Mouse (Mus musculus) heart, postnatal 10 days (tissue): ENCODE measurements around the gene Mrnip. TPM values are rescaled to one million over a fixed set of nuclear protein-coding genes. Genes with fewer than 3 reads are reported as not detected.
A peak's percentile ranks its signal among the peaks of the same experiment; 100 is the strongest.

Source experiments
- DNase-seq, 2 experiments: peaks; one replicate each; pipeline ENCODE4 v3.0.0; 2021
- intact Hi-C: fragments of 180-260 bp; cut with DNase I; formaldehyde crosslinking; loops from one replicate; pipeline ENCODE4 v1.15.1; 2025
- total RNA-seq, 2 experiments: library from RNA; stranded (reverse); gene quantifications; 2 replicates each; pipeline ENCODE4 v1.2.3; 2021

The Mrnip gene
- total RNA-seq, 2 experiments from 2014 or later, result 6.0 TPM

GRCm38 (mm10) chr11:50156725-50157258 lies 17.5 kb upstream of the Mrnip start:
- intact Hi-C loops, result no loop called here

GRCm38 (mm10) chr11:50158346-50158745 lies 15.9 kb upstream of the Mrnip start:
- no peak for DNase-seq
- intact Hi-C loops, result no loop called here

More at GRCm38 (mm10) chr11:50156725-50157258, 17.5 kb upstream of the Mrnip start:
- DNase-seq, result no peak

- no peak for DNase-seq
- intact Hi-C loops, result no loop called here
These were observed 14.9 kb upstream of the Mrnip start for GRCm38 (mm10) chr11:50159347-50159746.

- peak; percentile 63 to 75 for DNase-seq
- intact Hi-C loops, result loop anchor here (2.0 to 5.0 kb wide), 2 partner anchors 71 to 201 kb away; no protein-coding TSS in a partner anchor
These were observed 12.5 kb upstream of the Mrnip start for GRCm38 (mm10) chr11:50161578-50162304.

- intact Hi-C loops, result loop anchor here (5.0 kb wide), 1 partner anchor 200 kb away; no protein-coding TSS in a partner anchor
These were observed 11.8 kb upstream of the Mrnip start for GRCm38 (mm10) chr11:50162338-50163050.

GRCm38 (mm10) chr11:50168352-50168751 lies 5.9 kb upstream of the Mrnip start:
- intact Hi-C loops, result no loop called here
- DNase-seq, result no peak

More at GRCm38 (mm10) chr11:50162338-50163050, 11.8 kb upstream of the Mrnip start:
- DNase-seq, result no peak

GRCm38 (mm10) chr11:50174730-50175187 lies 515 bp downstream of the Mrnip start:
- intact Hi-C loops, result no loop called here
- peak; percentile 99 for DNase-seq

- no peak for DNase-seq
- intact Hi-C loops, result no loop called here
These were observed 2.1 kb downstream of the Mrnip start for GRCm38 (mm10) chr11:50176351-50176750.

- intact Hi-C loops, result no loop called here
These were observed 2.9 kb downstream of the Mrnip start for GRCm38 (mm10) chr11:50177111-50177510.

GRCm38 (mm10) chr11:50178532-50179488 lies 4.6 kb downstream of the Mrnip start:
- intact Hi-C loops, result no loop called here

More at GRCm38 (mm10) chr11:50177111-50177510, 2.9 kb downstream of the Mrnip start:
- no peak for DNase-seq

GRCm38 (mm10) chr11:50180478-50181231 lies 6.4 kb downstream of the Mrnip start:
- intact Hi-C loops, result no loop called here
- DNase-seq, result no peak

More at GRCm38 (mm10) chr11:50178532-50179488, 4.6 kb downstream of the Mrnip start:
- no peak for DNase-seq

- intact Hi-C loops, result no loop called here
- no peak for DNase-seq
These were observed 8.5 kb downstream of the Mrnip start for GRCm38 (mm10) chr11:50182702-50183101.

GRCm38 (mm10) chr11:50184788-50185187 lies 10.5 kb downstream of the Mrnip start:
- DNase-seq, result no peak
- intact Hi-C loops, result no loop called here

- no peak for DNase-seq
- intact Hi-C loops, result no loop called here
These were observed 14.4 kb downstream of the Mrnip start for GRCm38 (mm10) chr11:50188682-50189081.

GRCm38 (mm10) chr11:50190362-50190761 lies 16.1 kb downstream of the Mrnip start:
- intact Hi-C loops, result no loop called here
- DNase-seq, result no peak

- intact Hi-C loops, result no loop called here
- no peak for DNase-seq
These were observed 18.0 kb downstream of the Mrnip start for GRCm38 (mm10) chr11:50192278-50192677.

GRCm38 (mm10) chr11:50194070-50194469 lies 19.8 kb downstream of the Mrnip start:
- intact Hi-C loops, result no loop called here

GRCm38 (mm10) chr11:50194793-50195192 lies 20.5 kb downstream of the Mrnip start:
- no peak for DNase-seq
- intact Hi-C loops, result no loop called here

More at GRCm38 (mm10) chr11:50194070-50194469, 19.8 kb downstream of the Mrnip start:
- no peak for DNase-seq

- intact Hi-C loops, result no loop called here
- no peak for DNase-seq
These were observed 23.3 kb downstream of the Mrnip start for GRCm38 (mm10) chr11:50197500-50197899.
